Mouse (Mus musculus): ENCODE measurements at regions not wholly inside any gene's neighbourhood (a gene's known extent, or its start where the extent isn't known, plus 50 kb on each side); places are given as distances from the start of the nearest gene placed in this dataset.

DNA sequence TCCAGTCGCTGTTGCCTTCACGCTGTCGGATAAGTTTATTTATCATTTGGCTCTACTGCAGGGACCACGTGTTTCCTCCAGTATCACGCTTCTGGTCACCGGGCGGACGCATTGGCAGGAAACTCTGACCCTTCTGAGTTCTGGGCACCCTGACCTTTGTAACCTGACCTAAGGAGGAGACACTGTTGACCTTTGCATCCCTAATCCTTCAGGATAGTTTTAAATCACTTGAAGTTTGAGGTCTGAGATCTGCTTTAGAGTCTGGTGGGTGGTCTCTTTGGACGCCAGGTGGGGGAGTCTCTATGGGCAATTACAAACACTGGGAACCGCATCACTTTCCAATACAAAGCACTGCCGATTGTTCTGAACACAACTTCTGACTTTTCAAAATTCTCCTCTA, 192.6 kb upstream of the Nrip1 start:
- Histone ChIP-seq H3K9ac (ENCODE audit: low read length) (no peak overlapping the region), H3K9me3 (replicated peaks; ENCODE audit: control insufficient read depth, low read length) (no peaks in the 10 kb centered on the region), H3K27ac (ENCODE audit: low read depth, low read length) (no peak overlapping the region), H3K27me3 (replicated peaks; ENCODE audit: control insufficient read depth, insufficient read depth, low read length) (no peaks in the 10 kb centered on the region), H3K4me3 (ENCODE audit: low read depth, low read length) (no peak overlapping the region), H3K4me1 (ENCODE audit: control insufficient read depth, insufficient read depth, low read length) (no peaks in the 10 kb centered on the region), H3K36me3 (ENCODE audit: control insufficient read depth, insufficient read depth, low read length) (no peaks in the 10 kb centered on the region), H3K4me2 (ENCODE audit: low read length) (no peak overlapping the region)
- ATAC-seq (no peak), DNase-seq (ENCODE audit: low spot score) (no peak)
- 54% methylated on average over 11 of the region's 11 CpGs for WGBS

DNA sequence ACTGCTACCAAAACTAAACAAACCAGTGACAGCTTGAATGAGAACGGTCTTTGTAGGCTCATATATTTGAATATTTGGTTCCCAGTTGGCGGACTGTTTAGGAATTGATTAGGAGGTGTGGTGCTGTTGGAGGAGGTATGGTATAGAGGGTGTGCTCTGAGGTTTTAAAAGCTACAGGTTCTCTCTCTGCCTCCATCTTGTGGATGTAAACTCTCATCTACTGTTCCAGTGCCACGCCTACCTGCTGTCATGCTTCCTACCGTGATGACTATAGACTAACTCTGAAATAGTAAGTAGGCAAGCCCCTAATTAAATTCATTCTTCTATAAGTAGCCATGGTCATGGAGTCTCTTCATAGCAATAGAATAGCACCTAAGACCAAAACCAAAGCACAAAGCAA, 181.2 kb upstream of the Nrip1 start:
- WGBS, result 94% methylated on average over 4 of the region's 4 CpGs
- Histone ChIP-seq H3K9me3 (replicated peaks; ENCODE audit: control insufficient read depth, low read length) (no peaks in the 10 kb centered on the region), H3K4me3 (ENCODE audit: low read depth, low read length) (no peak overlapping the region), H3K36me3 (ENCODE audit: control insufficient read depth, insufficient read depth, low read length) (no peaks in the 10 kb centered on the region), H3K4me2 (ENCODE audit: low read length) (no peak overlapping the region), H3K27me3 (replicated peaks; ENCODE audit: control insufficient read depth, insufficient read depth, low read length) (no peaks in the 10 kb centered on the region), H3K4me1 (ENCODE audit: control insufficient read depth, insufficient read depth, low read length) (no peaks in the 10 kb centered on the region), H3K9ac (ENCODE audit: low read length) (no peak overlapping the region), H3K27ac (ENCODE audit: low read depth, low read length) (no peak overlapping the region)
- ATAC-seq (no peak), DNase-seq (ENCODE audit: low spot score) (no peak)

DNA sequence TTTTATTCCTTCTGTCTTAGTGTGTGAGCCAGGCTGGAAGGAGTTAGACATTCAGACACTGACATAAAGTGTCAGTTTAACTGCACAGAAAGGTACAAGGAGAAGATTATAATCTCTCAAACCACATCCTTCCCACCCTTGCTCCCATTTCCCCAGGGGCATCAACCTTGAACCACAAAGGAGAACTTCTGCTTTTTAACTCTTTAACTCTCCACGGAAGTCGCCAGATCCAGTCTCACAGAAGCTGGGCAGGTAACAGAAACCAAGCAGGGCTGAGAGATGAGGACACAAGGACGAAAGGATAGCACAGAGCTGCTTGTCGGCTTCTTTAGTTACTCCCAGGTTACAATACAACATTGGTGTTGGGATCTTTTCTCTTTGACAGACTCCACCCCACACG, 176.0 kb upstream of the Nrip1 start:
- Histone ChIP-seq H3K9me3 (replicated peaks; ENCODE audit: control insufficient read depth, low read length) (no peaks in the 10 kb centered on the region), H3K27ac (ENCODE audit: low read depth, low read length) (no peak overlapping the region), H3K4me3 (ENCODE audit: low read depth, low read length) (no peak overlapping the region), H3K4me2 (ENCODE audit: low read length) (no peak overlapping the region), H3K4me1 (ENCODE audit: control insufficient read depth, insufficient read depth, low read length) (no peaks in the 10 kb centered on the region), H3K9ac (ENCODE audit: low read length) (no peak overlapping the region), H3K36me3 (ENCODE audit: control insufficient read depth, insufficient read depth, low read length) (no peaks in the 10 kb centered on the region), H3K27me3 (replicated peaks; ENCODE audit: control insufficient read depth, insufficient read depth, low read length) (no peaks in the 10 kb centered on the region)
- WGBS, result 80% methylated on average over 5 of the region's 5 CpGs
- ATAC-seq, result no peak
- no peak for DNase-seq (ENCODE audit: low spot score)

DNA sequence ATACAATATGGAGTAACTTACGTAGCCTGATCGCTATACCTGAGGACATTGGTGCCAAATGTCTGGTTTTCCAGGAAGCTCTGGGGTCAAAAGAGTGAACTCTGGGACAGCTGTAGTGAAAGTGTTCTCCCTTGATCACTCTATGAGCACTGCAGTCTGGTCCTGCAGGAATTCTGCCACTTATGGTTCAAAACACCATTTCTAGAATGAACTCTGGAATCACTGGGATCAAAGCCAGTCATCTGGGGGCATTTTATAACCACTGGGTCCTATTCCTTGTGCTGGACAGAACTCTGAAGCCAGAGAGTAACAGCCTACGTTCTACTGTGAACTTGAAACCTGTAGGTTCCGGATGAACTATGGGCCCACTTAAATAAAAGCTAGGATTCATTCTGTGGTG, 173.5 kb upstream of the Nrip1 start:
- ATAC-seq, result no peak

DNA sequence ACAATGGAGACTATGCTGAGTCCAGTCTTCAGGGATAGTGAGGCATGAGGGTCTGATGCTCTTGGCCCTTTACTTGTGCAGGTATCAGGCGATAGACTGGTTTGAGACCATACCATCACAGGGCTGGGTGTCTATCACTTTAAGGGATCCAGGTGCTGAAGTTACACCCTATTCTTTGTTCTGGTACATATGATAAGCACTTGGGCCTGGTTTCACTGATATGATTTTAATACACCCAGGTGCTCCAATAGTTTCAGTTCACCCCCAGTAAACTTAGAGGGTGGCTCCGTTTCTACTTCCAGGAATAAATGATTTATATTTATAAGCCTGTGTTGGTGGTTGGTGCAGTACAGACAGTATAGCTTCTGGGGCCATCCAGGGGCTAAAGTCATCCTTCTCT, 173.0 kb upstream of the Nrip1 start:
- H3K27me3 ChIP-seq (replicated peaks; ENCODE audit: control insufficient read depth, insufficient read depth, low read length), result no peaks in the 10 kb centered on the region
- H3K4me3 ChIP-seq (ENCODE audit: low read depth, low read length), result no peak overlapping the region
- H3K27ac ChIP-seq (ENCODE audit: low read depth, low read length), result no peak overlapping the region
- DNase-seq (ENCODE audit: low spot score) (no peak), ATAC-seq (no peak)
- no peak overlapping the region for H3K9ac ChIP-seq (ENCODE audit: low read length)
- WGBS, result 99% methylated on average over 2 of the region's 2 CpGs
- H3K4me1 ChIP-seq (ENCODE audit: control insufficient read depth, insufficient read depth, low read length), result no peaks in the 10 kb centered on the region
- no peaks in the 10 kb centered on the region for H3K9me3 ChIP-seq (replicated peaks; ENCODE audit: control insufficient read depth, low read length)
- H3K36me3 ChIP-seq (ENCODE audit: control insufficient read depth, insufficient read depth, low read length), result no peaks in the 10 kb centered on the region
- H3K4me2 ChIP-seq (ENCODE audit: low read length), result no peak overlapping the region

More for the DNA sequence above, 173.5 kb upstream of the Nrip1 start:
- H3K9ac ChIP-seq (ENCODE audit: low read length), result no peak overlapping the region
- no peaks in the 10 kb centered on the region for H3K4me1 ChIP-seq (ENCODE audit: control insufficient read depth, insufficient read depth, low read length)
- H3K27ac ChIP-seq (ENCODE audit: low read depth, low read length), result no peak overlapping the region
- H3K4me2 ChIP-seq (ENCODE audit: low read length), result no peak overlapping the region
- no peaks in the 10 kb centered on the region for H3K27me3 ChIP-seq (replicated peaks; ENCODE audit: control insufficient read depth, insufficient read depth, low read length)
- H3K36me3 ChIP-seq (ENCODE audit: control insufficient read depth, insufficient read depth, low read length), result no peaks in the 10 kb centered on the region
- H3K9me3 ChIP-seq (replicated peaks; ENCODE audit: control insufficient read depth, low read length), result no peaks in the 10 kb centered on the region
- 94% methylated on average over 4 of the region's 4 CpGs for WGBS
- H3K4me3 ChIP-seq (ENCODE audit: low read depth, low read length), result no peak overlapping the region
- DNase-seq (ENCODE audit: low spot score), result no peak

DNA sequence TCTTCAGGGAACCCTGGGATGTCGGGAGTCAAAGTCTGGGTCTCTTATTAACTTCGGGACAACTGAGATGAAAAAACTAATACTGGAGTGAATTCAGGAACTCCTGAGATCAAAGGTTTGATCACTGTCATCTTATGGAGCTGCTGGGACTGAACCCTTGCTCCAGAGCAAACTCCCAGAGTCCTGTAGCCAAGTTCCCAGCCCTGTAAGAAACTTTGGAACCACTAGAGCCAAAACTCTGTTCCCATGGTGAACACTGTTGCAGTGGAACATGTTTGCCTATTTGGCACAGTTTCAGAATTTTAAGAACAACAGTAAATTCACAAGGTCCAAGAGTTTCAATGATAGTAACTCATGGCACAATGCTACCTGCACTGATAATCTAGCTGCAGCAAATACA, 172.3 kb upstream of the Nrip1 start:
- WGBS, result 93% methylated on average over 2 of the region's 2 CpGs
- H3K9me3 ChIP-seq (replicated peaks; ENCODE audit: control insufficient read depth, low read length), result no peaks in the 10 kb centered on the region
- H3K4me2 ChIP-seq (ENCODE audit: low read length), result no peak overlapping the region
- no peaks in the 10 kb centered on the region for H3K27me3 ChIP-seq (replicated peaks; ENCODE audit: control insufficient read depth, insufficient read depth, low read length)
- no peak overlapping the region for H3K27ac ChIP-seq (ENCODE audit: low read depth, low read length)
- H3K4me1 ChIP-seq (ENCODE audit: control insufficient read depth, insufficient read depth, low read length), result no peaks in the 10 kb centered on the region
- H3K9ac ChIP-seq (ENCODE audit: low read length), result no peak overlapping the region
- DNase-seq (ENCODE audit: low spot score), result no peak
- no peak for ATAC-seq
- no peaks in the 10 kb centered on the region for H3K36me3 ChIP-seq (ENCODE audit: control insufficient read depth, insufficient read depth, low read length)
- no peak overlapping the region for H3K4me3 ChIP-seq (ENCODE audit: low read depth, low read length)

DNA sequence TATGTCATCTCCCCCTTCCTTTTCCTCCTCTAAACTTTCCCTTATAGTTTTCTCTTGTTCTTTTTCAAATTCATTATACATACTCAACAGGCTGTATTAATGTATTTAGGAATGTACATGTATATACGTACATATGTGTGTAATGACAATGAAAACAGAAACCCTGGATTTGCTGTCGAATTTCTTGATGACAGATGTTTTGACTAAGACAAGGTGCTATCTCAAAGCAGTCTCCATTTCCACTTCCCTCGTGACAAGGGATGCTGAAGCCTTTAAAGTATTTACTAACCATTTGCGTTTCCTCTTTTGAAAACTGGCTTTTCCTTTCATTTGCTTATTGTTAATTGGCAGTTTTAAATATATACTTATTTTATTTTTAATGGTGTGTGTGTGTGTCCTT, 171.3 kb upstream of the Nrip1 start:
- no peaks in the 10 kb centered on the region for H3K36me3 ChIP-seq (ENCODE audit: control insufficient read depth, insufficient read depth, low read length)
- ATAC-seq (no peak), DNase-seq (ENCODE audit: low spot score) (no peak)
- H3K4me3 ChIP-seq (ENCODE audit: low read depth, low read length), result no peak overlapping the region
- no peak overlapping the region for H3K27ac ChIP-seq (ENCODE audit: low read depth, low read length)
- no peak overlapping the region for H3K4me2 ChIP-seq (ENCODE audit: low read length)
- 84% methylated on average over 4 of the region's 4 CpGs for WGBS
- H3K9ac ChIP-seq (ENCODE audit: low read length), result no peak overlapping the region
- H3K4me1 ChIP-seq (ENCODE audit: control insufficient read depth, insufficient read depth, low read length), result no peaks in the 10 kb centered on the region
- no peaks in the 10 kb centered on the region for H3K9me3 ChIP-seq (replicated peaks; ENCODE audit: control insufficient read depth, low read length)
- H3K27me3 ChIP-seq (replicated peaks; ENCODE audit: control insufficient read depth, insufficient read depth, low read length), result no peaks in the 10 kb centered on the region

DNA sequence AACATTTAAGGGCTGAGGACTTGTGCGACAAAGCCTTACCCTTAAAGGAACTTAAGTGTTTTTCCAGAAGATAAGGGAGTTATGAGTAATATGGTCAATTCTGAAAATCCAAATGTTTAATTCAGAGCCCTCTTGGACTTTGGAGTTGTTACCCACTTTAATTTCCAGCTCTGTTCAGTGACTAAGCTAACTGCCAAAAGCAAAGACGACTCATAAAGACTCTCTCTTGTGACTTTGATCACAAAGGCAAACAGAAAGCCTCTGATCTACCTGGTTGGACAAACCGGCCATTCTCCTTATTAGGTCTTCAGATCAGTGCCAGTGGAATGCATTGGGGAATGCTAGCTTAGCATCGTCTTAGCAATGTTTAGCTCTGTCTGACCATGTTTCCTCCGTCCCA, 167.3 kb upstream of the Nrip1 start:
- H3K27me3 ChIP-seq (replicated peaks; ENCODE audit: control insufficient read depth, insufficient read depth, low read length), result no peaks in the 10 kb centered on the region
- 30% methylated on average over 5 of the region's 5 CpGs for WGBS
- no peak for DNase-seq (ENCODE audit: low spot score)

DNA sequence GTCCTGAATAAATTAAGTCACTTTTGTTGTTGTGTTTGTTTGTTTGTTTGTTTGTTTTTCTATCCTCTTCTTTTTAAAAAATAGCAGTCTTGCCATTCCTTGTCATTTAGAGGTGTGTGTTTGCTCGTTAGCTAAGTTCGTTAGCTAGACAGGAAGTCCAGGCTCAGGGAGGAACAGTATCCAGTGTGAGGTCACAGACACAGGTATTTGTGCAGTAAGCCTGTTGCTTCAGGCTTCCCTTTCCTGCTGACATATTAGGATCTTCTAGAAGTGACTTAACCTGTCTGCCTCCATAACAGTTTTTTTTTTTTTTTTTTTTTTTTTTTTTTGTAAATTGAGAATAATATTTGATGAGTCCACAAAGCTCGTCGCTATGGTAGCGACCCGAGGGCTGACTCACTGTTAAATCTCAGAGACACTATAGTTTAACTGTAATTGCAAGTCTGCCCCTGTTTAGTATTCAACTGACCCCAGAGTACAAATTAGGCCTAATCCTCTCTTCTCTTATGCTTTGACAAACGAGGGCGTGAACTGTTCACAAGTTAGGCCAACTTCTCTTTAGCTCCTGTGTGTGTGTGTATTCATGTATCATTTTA, 166.8 kb upstream of the Nrip1 start:
- Histone ChIP-seq H3K4me3 (ENCODE audit: low read depth, low read length) (no peak overlapping the region), H3K36me3 (ENCODE audit: control insufficient read depth, insufficient read depth, low read length) (no peaks in the 10 kb centered on the region), H3K27ac (ENCODE audit: low read depth, low read length) (no peak overlapping the region), H3K9ac (ENCODE audit: low read length) (no peak overlapping the region), H3K9me3 (replicated peaks; ENCODE audit: control insufficient read depth, low read length) (no peaks in the 10 kb centered on the region), H3K4me1 (ENCODE audit: control insufficient read depth, insufficient read depth, low read length) (peaks cover 4% of the 10 kb centered on the region; the same call in 1 of the 2 replicates), H3K27me3 (replicated peaks; ENCODE audit: control insufficient read depth, insufficient read depth, low read length) (no peaks in the 10 kb centered on the region), H3K4me2 (ENCODE audit: low read length) (no peak overlapping the region)
- no peak for ATAC-seq
- WGBS, result 12% methylated on average over 8 of the region's 8 CpGs
- peak; percentile 3 for DNase-seq (ENCODE audit: low spot score)

More for the DNA sequence above, 167.3 kb upstream of the Nrip1 start:
- Histone ChIP-seq H3K4me3 (ENCODE audit: low read depth, low read length) (no peak overlapping the region), H3K4me2 (ENCODE audit: low read length) (no peak overlapping the region), H3K27ac (ENCODE audit: low read depth, low read length) (no peak overlapping the region), H3K9me3 (replicated peaks; ENCODE audit: control insufficient read depth, low read length) (no peaks in the 10 kb centered on the region), H3K36me3 (ENCODE audit: control insufficient read depth, insufficient read depth, low read length) (no peaks in the 10 kb centered on the region), H3K9ac (ENCODE audit: low read length) (no peak overlapping the region), H3K4me1 (ENCODE audit: control insufficient read depth, insufficient read depth, low read length) (peaks cover 4% of the 10 kb centered on the region; the same call in 1 of the 2 replicates)
- ATAC-seq, result no peak

Measured in forebrain, embryonic 14.5 days (tissue).